Mouse (Mus musculus) T-helper 1 cell (primary cell): ENCODE data around the gene Pcca.
"Not testable (repeated sequence)": the region's sequence is repeated elsewhere in the genome, so short reads cannot be mapped to it uniquely, and the experiment has no call there.

Source experiments
- in situ Hi-C: fragments of 300-600 bp; cut with MboI, MseI; formaldehyde crosslinking; loops from one replicate; pipeline ENCODE4 v1.15.1; 2025; ENCODE audit warnings: high pct_unique_total_duplicates

Pcca gene

GRCm38 (mm10) chr14:122557353-122557752, 23.2 kb downstream of the Pcca start:
- in situ Hi-C loops = no loop called here

- in situ Hi-C loops = not testable (repeated sequence)
These were observed 26.8 kb downstream of the Pcca start for GRCm38 (mm10) chr14:122560893-122561452.

DNA sequence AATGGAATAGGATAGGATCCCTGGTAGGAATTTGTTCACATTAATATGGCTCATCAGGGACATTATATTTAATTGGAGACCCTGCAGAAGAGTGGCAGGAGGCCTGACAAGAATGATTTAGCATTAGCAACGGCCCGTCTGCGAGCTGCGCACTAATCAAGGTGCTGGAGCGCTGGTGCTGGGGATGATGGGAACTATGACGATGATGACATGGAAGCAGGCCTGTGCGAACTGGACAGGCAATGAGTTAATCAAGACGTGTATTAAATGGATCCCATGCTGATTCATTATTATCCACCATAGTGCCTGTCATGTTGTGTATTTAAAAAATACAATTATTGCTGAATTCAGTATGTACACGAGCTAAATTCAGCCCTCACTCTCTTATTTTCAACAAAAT, 36.7 kb downstream of the Pcca start:
- in situ Hi-C loops = no loop called here

DNA sequence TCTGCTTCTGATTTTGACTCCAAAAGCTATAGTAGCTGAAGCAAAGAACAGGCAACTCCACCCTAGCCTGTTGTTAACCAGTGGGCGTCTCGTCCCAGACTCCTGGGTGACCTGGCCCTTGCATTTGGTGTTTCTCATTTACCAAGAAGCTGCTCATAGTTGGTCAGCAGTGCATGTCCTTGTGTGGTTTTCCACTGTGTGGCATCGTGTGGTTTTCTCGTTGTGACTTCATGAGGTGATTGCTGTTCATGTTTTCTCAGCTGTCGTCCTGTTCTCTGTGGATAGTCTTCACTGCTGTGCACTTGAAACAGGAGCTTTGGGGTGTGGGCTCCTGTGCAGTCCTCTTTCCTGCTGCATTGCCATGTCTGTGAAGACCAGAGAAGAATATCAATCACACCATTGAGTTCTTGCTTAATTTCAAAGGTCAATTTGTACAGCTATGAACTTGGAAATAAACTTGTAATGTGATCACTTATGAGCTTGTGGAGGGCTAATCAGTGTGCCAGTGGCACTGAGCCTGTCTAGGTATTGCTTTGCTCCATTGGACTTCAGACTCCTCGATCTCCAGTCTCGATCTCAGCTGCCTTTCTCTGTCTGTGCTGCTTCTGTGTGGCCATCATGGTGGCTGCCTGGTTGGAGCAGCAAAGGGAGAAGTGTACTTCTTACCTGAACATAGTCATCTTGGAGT, 40.1 kb downstream of the Pcca start:
- in situ Hi-C loops = no loop called here

DNA sequence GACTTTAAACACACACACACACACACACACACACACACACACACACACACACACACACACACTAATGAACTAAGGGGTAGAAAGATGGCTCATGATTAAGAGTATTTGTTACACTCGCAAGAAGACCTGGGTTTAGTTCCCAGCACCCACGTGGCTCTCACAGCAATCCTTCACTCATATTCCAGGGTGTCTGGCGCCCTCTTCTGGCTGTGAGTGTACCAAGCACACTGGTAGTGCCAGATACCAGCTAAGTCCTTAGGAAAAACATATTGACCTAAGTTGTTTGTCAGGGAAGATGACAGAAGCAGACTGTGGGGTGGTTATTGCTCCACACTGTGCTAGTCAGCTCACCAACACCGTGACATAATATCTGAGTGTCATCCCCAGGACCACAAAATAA, 43.7 kb downstream of the Pcca start:
- in situ Hi-C loops = no loop called here

GRCm38 (mm10) chr14:122582057-122582456, 47.9 kb downstream of the Pcca start:
- in situ Hi-C loops = loop anchor here (10.0 kb wide), 1 partner anchor 257 kb away; no protein-coding TSS in a partner anchor

DNA sequence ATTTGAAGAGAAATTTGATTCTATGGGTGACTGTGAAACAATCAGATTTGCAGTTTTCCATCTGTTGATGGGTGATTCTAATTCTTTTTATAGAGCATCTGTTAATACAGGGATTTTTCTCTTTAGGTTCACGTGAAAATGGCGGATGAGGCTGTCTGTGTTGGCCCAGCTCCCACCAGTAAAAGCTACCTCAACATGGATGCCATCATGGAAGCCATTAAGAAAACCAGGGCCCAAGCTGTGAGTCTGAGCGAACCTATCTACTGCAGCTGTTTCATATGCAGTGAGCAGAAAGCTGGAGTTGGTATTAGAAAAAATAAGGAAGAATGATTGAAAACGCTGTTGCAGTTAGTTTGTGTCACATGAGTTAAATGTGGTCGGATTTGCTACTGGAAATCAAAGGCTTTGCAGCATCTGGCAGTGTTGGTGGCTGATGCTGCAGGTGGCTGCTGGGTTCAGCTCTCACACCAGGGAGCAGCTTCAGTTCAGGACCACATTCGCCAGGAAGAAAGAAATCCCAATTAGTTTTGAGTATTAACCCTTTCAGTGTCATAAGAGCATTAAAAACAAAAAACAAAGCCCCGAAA, 48.5 kb downstream of the Pcca start:
- in situ Hi-C loops = loop anchor here (10.0 kb wide), 1 partner anchor 258 kb away; no protein-coding TSS in a partner anchor

DNA sequence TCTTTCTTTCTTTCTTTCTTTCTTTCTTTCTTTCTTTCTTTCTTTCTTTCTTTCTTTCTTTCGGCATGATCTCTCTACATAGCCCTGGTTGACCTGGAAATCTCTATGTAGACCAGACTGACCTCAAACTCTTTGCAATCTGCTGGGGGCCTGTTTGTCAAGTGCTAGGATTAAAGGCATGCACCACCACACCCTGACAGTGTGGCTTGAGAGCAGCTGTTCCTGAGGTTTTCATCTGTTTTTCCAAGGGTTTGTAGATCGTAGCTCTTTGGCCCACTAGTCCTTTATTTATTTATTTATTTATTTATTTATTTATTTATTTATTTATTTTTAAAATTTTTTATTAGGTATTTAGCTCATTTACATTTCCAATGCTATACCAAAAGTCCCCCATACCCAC, 50.0 kb downstream of the Pcca start:
- in situ Hi-C loops = loop anchor here (10.0 kb wide), 1 partner anchor 259 kb away; no protein-coding TSS in a partner anchor

DNA sequence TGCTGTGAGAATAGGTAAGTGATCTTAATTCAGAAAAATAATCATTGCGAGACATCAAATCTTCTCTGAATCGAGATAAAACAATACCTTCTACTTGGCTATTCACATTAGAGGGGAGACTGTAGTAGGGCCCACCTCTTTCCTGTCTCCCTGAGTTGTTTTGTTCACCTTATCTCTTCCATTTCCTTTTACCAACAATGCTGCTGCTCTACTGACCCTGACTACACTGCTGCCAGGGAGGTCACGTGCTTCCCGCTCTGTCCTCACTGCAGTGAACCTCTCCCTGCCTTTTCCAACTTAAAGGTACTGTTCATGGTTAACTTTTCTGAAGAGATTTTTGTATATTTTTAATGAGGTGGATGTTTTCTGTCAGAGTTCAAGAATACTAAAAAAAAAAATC, 52.8 kb downstream of the Pcca start:
- in situ Hi-C loops = loop anchor here (5.0 to 10.0 kb wide), 2 partner anchors 75 to 262 kb away; no protein-coding TSS in a partner anchor

- in situ Hi-C loops = no loop called here
These were observed 63.4 kb downstream of the Pcca start for GRCm38 (mm10) chr14:122597534-122597933.

- in situ Hi-C loops = no loop called here
These were observed 64.7 kb downstream of the Pcca start for GRCm38 (mm10) chr14:122598802-122599201.

GRCm38 (mm10) chr14:122599839-122600238, 65.7 kb downstream of the Pcca start:
- in situ Hi-C loops = no loop called here

GRCm38 (mm10) chr14:122602701-122603100, 68.6 kb downstream of the Pcca start:
- in situ Hi-C loops = no loop called here

DNA sequence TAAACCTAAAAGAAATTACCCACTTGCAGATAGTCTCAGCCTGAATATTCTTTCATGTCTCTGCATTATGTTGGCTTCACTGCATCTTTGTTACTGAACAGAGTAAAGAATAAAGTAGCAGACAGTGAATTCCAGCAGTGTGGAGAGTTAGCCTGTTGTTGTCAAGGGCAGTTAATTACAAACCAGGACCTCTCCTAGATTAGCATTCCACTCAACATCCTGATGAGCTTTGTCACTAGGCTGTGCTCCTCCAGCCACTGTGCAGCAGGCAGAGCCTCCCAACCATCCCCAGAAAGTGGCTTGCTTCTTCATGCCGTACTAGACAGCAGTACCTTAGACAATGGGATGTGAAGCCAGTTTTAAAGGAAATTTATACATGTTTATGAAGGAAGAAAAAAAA, 72.4 kb downstream of the Pcca start:
- in situ Hi-C loops = no loop called here

- in situ Hi-C loops = no loop called here
These were observed 73.3 kb downstream of the Pcca start for GRCm38 (mm10) chr14:122607456-122607855.

DNA sequence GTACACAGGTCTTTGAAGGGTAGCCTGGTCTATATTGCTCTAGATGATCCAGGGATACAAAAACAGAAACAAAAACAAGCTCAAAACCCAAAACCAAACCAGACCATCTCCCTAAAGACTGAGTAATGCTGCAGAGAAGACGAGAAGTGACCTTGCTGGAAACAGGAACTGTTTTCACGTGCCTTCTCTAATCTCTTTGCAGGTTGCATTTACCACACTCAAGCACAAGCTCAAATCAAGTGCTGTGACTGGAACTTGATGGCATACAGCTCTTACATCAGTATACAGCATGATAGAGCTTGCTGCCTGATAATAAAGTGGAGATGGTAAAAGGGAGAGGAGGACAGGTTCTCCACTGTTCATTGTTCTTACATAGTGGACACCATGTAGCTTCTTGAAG, 74.2 kb downstream of the Pcca start:
- in situ Hi-C loops = no loop called here

DNA sequence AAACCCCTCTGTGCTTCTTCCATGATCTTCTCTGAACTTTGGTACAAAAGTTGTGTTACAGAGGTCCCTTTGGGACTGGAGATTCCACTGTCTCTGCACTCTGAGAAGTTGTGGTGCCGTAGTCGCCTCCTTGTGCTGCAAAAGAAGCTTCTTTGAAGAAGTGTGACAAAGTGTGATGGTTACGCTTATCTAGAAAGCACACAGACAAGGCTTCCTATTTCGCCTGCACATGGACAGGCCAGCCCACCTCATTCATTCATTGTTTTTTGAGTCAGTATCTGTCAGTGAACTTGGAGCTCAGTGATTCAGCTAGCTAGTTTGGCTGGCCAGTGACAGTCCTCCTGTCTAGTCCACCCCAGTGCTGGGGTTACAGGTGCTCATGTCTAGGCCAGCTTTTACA, 76.9 kb downstream of the Pcca start:
- in situ Hi-C loops = no loop called here

GRCm38 (mm10) chr14:122612317-122612716, 78.2 kb downstream of the Pcca start:
- in situ Hi-C loops = no loop called here

DNA sequence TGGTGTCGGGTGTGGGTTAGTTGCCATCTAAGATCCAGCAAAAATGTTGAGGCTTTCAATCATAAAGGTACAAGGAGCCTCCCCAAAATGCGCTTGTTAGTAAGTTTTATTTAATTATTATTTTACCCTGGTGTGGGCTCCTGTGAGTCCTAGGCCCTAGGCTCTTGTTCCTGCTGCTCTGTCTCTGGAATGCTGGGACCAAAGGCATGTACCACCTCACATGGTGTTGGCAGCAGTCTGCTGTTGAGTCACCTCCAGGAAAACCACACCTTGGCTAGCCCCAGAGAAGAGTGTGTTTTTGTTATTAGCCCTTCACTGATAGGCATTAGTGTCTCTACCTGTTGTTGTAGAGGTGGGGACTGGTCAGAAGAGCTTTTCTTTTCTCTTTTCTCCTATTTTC, 83.5 kb downstream of the Pcca start:
- in situ Hi-C loops = no loop called here

DNA sequence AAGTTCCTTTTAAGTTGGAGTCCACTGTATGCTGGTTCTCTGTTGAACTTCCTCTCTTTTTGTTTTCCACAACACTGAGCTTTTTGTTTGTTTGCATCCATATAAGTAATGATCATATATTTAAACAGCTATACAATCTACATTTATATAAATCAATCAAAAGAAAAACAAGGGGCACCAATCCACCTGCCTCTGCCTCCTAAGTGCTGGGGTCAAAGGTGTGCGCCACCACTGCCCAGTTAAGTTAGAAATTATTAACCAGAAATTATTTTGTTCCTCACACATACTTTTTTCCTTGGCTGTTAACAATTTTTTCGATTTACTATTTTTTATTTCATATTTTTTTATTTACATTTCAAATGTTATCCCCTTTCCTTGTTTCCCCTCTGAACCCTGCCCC, 99.3 kb downstream of the Pcca start:
- in situ Hi-C loops = no loop called here

- in situ Hi-C loops = no loop called here
These were observed 102.5 kb downstream of the Pcca start for GRCm38 (mm10) chr14:122636601-122637000.

DNA sequence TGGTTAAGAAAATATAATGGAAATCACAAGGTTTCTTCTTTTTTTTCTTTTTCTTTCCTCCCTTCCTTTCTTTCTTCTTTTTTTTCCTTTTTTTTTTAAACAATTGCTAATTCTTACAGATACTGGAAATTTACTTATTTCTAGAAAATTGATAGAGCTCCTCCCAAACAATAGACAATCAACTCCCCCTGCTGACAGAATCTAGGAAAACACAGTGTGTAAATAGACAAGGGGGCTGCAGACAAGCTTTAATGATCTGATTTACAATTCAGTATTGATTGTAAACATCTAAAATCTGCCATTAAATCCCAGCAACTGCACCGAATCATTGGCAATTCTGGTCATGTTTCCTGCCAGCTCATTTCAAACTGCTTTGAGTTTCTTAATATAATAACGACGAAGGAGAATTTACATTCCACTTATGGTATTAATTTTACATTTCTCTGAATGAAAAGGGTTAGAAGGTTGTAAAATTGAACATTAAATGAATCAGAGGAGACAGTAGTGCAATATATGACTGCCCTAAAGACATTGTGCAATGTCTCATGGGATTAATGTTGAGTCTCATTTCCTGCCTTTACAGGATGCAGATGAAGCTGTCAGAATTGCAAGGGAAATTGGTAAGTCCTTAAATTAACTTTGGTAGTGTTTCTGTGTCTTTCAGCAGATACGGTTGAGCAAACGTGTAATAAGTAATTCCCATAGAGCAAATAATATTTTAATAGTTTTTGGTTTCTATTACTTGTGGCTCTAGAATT, 103.9 kb downstream of the Pcca start:
- in situ Hi-C loops = no loop called here
